Mouse (Mus musculus) stomach, postnatal 0 days (tissue): ENCODE measurements around the gene Gimap7.

Experiments used
- CTCF ChIP-seq: IDR thresholded peaks from 2 replicates; pipeline ENCODE4 v1.5.1; 2016; ENCODE audit warnings: antibody characterized with exemption, low read depth, mild to moderate bottlenecking, moderate library complexity
- EP300 ChIP-seq: optimal IDR thresholded peaks from 2 replicates; pipeline ENCODE3; 2016; ENCODE audit warnings: antibody characterized with exemption

GRCm38 (mm10) chr6:48689320-48689719 is 29.1 kb upstream of the Gimap7 start:
- TF ChIP-seq CTCF (no peak), EP300 (no peak)
